Mouse (Mus musculus) activated CD4-positive, CD25-positive, alpha-beta regulatory T cell, adult 4 months (primary cell): ENCODE results near the gene Zbed3. TPM values are rescaled to one million over a fixed set of nuclear protein-coding genes. Genes with fewer than 3 reads are reported as not detected.

Experiments
- ATAC-seq: one replicate; pipeline ENCODE4 v1.8.0; 2017
- polyA plus RNA-seq, 2 experiments: library from polyadenylated mRNA; unstranded; fragments of 100-300 nt; shearing (Covaris generic); gene quantifications; one replicate each; pipeline ENCODE4 v1.2.1; 2017

Gene Zbed3
- 1 to 10 TPM; 1.5 to 1.9 TPM for polyA plus RNA-seq

DNA sequence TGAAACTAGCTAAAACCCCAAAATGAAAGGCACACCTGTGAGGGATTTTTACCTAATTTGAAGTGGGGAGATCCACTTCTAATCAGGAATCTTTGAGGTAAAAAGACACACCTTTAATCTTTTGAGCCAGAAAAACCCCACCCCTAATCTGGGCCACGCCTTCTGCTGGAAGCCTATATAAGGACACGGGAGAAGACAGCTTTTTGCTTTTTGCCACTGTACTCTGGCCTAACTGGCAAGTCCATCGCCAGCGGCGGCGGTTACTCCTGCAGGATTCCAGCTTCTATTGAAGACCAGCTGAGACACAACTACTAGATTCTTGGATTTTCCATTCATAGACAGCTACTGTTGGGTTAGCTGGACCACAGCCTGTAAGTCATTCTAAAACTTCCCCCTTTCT, at the start of gene Zbed3:
Zbed3 (plus strand) TSS at position 213 of the 400 bp plus-strand sequence.
- no peak for ATAC-seq

DNA sequence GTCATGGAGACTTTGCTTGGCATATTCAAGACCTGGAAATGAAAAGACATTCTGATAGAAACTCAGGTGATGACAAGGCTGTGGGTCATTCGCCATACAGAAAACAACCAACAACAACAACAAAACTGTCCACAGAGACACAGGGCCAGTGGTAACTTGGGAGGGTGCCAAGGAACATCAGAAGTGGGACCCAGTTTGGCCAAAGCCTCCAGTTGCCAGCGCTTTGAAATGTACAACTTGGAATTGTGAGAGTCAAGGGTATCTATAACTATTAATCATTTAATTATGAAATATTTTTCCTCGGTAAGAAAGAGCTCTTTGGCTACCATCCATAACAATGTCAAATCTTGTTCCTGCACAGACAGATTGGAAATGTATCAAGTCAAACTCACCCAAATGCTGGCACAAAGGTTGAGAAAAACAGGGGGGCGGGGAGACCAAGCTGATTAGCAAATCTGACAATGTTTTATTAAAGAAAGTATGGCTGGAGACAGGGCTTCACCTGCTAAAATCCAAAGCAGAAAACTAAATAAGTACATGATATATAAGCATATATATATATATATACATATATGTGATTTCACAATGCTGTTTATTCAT, 44.9 kb upstream of the Zbed3 start:
- no peak for ATAC-seq

DNA sequence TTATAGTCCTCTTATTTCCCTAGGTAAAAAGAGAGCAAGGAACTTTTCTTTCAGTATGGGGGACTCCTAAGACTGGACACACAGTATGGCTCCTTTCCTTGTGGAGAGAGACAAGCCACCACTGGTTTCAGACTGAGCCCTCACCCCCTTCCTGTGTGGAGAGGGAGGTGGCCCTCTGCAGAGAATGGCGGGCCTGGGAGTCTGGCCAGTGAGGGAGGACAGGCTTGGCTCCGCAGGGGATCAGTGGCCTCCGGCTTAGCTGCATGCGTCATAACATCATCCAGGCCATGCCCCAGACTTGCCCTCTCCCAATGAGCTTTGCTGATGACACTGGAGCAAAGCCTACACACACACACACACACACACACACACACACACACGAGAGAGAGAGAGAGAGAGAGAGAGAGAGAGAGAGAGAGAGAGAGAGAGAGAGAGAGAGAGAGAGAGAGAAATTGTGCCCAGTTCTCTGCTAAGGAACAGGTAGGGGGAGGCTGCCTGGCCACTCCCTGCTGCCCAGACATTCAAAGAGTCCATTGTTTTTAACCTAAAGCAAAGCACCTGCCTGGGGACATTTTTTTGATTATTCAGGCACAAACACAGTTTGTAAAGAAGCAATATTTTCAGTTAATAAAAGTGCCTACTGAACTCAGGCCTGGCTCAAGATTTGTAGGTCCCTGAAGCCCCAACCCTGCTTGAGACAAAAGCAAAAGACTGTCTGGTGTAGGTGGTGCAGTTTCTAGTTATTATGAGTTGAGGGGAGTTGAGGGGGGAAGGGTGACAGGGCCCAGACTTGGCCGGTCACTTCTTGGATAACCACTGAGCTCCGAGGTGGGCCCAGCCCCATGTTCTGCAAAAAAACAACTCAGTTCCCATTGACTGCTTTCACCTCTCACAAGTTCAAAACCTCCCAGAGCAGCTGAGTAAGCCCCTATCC, 41.4 kb upstream of the Zbed3 start:
- ATAC-seq = no peak

DNA sequence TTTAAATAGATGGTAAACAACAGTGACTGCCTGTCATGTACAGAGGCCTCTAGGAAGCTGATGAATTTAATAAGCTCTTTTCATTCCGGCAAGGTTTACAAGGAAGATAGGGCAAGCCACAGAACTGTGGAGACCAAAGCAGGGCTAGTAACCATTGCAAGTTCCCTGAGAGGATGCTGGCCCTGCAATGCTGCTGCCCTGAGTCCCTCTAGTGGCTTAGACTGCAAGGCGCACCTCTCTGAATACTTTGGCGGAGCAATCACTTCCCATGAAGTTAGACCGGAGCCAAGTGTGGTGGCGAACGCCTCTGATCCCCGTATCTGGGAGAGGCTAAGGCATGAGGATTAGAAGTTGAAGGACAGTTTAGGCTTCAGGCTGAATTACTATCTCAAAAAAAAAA, 36.4 kb upstream of the Zbed3 start:
- ATAC-seq = peak; percentile 43

DNA sequence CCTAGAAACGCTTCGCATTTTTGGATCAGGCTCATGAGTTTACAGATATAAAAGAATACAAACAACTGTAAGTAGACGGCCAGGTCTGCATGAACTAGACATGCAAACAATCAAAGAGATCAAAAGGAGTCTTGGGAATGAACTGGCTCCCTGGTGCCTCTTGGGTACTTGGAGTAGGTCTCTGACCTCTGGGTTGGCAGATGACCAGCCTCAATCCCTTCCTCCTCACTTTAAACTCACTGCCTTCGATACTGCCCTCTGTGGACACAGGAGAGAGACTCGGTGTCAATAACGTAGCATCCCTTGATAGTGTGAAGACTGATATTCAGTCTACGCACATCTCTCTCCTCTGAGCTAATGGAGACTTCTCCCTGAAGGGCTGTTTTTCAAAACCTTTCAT, 35.4 kb upstream of the Zbed3 start:
- no peak for ATAC-seq

DNA sequence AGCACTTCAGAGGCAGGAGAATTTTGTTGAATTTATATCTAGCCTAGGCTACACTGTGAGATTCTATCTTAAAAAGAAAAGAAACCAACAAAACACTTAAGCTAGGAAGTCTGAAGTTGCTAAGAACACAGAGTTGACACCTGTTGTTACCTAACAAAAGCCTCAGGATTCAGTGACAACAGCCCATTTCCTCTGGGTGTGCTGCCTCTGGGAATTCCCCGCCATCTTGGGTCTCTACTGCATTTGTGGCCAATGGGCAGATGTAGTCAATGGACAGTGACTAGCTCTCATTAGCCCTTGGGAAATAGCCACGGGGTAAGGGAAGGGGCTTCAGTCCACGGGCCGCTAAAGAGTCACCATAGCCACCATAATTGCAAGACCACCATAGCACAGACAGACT, 31.4 kb upstream of the Zbed3 start:
- no peak for ATAC-seq

DNA sequence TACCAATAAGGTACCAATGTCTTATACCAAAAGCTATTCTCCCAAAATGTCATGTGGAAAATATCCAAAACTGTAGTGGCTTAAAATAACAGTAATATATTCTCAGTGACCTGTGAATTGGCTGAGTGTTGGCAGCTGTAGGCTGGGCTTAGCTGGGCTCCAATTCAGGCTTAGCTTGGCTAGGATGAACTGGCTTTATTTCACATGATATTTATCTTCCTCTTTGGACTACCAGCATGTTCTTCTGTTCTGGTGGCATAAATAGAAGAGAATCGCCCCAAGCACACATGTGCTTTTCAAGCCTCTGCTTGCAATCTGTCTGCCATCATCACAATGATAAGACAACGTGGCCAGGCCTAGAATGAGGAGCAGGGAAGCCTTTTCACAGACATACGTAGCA, 23.5 kb upstream of the Zbed3 start:
- ATAC-seq = no peak

DNA sequence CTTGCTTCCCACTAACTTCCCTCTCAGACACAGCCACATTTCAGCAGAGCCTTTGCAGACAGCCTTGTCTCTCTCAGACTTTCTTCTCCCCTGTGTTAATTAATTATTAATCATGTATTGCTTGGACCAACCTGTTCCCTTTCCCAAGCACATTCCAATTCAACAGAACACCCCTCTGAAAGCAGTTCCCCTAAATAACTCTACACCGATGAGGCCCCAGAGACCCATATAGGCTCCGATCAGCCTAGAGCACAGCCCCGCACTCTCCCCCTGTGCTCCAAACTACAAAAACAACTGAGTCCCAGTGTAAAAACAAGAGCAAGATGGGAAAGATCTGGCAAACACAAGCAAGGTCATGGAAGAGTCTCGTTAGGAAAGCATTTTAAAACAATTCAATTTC, 16.8 kb upstream of the Zbed3 start:
- no peak for ATAC-seq

DNA sequence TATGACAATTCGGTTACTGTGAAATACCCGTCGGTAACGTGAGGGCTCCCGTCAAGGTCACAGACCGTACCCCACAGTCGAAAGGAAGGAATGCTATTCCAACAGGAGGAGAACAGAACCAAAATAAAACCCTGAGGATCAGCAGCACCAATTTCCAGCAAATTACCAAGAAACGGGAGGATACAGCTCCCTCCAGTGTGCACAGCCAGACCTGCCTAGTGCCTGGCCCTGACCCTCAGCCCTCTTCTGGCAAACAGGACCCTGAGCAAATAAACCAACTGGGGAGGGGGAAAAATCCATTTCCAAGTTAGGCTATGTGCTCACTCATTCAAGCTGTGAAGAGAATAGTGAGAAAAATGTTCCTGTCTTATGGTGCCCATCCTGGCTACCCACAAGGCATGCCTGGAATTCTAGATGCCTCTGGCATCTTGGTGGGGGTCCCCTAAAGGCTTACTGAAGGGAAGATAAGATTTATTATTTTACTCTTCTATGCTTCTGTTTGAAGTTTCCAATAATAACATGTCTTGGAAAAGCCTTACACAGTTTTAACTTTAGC, 16.2 kb upstream of the Zbed3 start:
- no peak for ATAC-seq

DNA sequence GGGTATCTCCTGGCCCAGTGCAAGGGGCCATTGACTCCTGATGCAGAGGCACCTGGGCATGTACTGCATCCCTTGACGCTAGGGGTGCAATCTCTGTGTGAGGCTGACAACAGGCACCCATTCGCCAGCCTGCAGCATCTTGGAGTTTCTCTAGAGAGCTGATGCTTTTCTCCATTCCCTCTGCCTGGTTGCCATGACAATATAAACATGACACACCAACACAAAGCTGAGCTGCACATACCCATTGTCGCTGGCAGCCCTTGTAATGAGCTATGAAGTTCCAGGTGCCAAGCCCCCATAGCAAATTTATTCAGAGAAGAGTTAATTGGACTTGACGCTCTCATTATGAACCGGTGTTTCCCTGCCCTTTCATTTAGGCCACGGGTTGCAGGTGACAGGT, 11.4 kb upstream of the Zbed3 start:
- ATAC-seq = no peak

DNA sequence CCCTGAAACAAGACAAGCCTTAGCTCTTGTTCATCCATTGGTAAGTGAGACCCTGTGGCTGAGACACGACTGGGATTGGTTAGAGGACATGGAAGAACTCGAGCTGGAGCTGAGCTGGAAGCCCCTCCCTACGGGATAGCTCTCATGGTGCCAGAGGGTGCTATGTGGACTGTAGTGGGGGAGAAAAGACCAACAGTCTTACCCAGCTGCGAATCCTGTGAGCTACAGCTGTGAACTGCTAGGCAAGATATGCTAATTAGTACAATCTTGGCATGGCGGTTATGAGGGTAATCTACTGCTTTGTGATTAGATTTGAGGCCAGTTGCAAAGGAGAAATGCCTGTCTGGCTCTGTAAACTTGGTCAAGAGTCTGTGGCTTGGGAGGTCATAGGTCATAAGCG, 4.3 kb upstream of the Zbed3 start:
- ATAC-seq = no peak

DNA sequence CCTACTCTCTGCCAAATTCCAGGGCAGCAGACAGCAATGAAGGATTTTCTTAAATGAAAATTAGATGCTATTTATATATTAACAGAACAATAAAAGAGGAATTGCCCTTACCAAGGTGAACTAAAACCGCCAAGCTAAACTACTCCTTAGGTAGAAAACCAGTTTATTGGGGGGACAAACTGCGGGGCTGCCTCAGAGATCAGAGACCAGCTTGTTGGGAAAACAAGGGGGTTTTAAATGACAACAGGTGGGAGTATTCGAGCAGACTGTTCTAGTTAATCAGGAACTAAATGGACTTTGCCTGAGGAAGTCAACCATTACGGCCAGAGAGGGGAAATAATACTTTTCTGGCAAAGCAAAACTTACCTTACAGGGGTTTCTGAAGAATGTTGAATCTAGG, 3.0 kb upstream of the Zbed3 start:
- ATAC-seq = no peak

DNA sequence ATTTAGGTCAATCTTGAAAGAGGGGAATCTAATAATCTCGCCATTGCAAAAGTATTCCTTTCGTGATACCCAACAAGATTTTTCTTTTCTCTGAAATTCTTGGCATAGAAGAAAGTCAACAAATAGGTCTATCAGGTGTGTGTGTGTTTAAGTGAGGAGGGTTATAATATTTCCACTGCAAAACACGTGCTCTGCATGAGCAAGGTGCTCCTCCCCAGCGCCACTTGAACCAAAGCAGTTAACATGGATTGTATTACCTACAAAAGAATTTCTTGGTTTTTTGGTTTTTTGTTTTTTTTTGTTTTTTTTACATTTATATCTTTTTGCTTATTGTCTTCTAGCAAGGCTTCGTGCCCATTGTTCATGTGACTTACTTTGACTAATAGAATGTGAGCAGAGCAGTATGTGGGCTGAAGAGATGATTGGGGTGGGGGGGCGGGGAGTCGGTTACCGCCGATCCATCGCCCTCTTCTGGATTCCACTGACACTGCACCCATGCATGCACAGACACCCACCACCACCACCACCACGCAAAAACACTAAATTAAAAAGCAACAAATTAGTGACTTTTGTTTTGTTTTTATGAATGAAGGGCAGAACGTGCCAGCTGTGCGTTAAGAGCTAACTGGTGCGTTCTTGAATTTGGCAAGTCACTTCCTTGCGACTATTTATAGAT, 676 bp downstream of the Zbed3 start:
- ATAC-seq = peak; percentile 47

DNA sequence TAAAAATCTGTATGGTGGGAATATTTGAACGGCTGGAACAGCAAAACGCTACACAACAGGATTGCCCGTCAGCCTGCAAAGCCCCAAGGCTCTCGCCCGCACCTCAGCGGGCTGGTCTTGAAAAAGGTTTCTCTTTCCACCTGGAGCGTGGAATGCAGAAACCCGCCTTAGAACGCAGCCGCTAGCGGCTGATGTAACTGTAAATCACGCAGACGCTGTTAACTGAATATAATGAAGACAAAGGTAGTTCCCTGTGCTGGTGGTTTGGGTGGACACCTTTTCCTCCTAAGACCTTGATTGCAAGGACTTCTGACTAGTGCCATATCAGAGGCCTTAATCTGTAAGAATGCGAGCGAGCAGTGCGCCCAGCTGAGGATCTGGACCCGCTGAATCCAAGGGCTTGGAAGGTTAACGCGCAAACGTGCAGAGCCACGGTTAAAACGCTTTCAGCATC, 1.2 kb downstream of the Zbed3 start:
- ATAC-seq = peak; percentile 11

DNA sequence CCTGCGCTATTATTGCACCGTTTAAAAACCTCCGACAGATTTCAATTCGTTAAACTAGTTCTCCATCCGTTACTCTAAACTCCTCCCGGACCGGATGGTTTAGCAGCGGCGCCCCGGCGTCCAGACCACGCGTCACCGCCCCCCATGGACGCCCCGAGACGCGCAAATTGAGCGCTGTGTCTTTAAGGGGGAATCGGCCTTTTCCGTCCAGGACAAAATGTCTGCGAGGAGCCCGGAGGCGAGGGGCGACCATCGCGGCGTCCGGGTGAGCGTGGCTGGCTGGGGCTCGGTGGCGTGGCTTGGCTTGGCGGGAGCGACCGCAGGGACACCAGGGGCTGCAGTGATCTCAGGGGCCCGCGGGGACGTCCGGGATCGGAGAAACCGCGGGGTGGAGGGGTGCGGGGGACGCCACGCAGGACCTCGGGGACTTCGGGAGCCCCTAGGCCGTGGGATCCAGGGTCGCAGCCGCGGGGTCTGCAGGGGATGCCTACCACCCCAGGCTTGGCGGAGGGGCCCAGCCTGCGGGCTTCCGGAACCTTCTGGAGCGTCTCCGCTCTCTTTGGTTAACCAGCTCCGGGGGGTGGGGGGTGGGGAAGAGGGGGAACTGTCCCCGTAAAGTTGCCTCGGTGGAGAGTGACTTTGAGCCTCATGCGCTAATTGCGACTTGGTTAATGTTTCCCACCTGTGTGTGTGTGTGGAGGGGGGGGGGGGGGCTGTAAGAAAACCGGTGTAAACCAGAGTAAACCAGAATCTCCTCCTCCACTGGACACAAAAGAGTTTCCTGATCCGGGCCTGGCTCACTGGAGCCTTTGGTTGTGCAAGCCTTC, 1.9 kb downstream of the Zbed3 start:
- peak; percentile 46 for ATAC-seq

DNA sequence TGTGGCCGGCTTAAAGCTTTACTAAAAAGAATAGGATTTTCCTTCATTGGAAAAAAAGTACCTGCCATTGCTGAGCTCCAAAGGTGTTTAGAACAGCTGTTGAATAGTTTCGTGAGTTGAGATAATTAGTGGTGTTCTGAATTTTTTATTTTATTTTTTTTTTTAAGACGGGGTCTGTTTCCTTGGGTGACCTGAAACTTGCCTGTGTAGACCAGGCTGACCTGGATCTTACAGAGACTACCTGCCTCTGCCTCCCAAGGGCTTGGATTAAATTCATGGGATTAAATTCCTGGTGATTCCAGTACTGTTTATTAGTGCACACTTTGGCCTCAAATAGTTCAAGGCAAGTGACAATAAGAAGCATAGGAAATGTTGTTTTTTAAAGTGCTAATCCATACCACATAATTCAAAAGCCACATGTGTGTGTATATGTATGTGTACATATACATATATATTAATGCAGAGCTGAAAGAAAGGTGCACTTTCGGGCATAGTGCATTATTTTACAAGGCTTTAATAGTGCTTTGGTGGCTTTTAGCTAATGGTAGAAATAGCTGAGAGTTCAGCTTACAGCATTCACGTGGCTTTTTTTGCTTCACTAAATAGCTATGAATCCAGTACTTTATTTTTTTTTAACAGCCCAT, 2.6 kb downstream of the Zbed3 start:
- no peak for ATAC-seq

DNA sequence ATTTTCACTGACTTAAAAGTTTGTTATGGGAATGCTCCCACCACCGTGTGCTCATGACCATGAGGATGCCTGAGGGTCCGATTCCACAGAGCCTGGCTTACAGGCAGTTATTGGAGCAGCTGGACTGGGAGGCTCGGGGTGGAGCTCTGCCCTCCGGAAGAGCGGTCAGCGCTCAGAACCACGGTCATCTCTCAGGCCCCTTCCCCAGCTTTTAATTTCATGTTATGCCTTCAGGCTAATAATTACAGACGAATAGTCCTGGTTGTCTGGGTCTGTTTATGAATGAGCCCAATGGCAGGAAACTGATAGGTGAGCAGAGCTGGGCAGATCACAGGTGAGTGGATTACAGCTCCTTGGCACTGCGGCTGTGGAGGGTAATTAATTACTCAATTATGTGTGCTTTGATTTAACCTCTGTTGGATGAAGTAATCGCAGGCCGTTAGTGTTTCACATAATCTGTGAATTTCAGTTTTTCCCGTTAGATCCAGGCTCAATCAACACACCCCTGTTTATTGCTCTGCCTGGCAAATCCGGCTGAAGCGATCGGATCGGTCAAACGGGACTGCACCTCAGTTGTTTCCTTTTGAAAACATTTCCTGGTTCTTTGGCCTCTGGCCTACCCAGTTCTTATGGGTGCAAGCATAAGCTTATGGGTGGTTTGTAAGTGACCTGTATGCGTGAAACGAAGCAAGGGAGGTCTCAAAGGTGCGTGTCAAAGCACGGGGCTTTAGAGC, 3.4 kb downstream of the Zbed3 start:
- no peak for ATAC-seq

DNA sequence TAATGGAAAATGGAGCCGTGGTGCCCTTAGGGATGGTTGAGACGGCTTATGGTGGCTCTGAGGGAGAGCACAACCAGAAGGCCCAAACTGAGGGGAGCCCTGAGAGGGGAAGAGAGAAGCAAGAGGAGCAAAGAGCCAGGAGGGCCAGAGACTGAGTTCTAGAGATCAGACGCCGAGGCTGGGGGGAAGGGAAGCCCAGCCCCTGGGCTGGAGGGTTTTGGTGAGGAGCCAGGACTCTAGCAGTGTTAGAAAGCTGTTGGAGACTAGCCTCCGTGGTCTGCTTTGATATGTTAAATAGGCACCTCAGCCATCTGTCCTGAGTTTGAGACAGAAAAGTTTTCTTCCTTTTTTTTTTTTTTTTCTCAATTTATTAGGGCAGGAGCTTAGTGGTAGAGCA, 3.9 kb downstream of the Zbed3 start:
- no peak for ATAC-seq

DNA sequence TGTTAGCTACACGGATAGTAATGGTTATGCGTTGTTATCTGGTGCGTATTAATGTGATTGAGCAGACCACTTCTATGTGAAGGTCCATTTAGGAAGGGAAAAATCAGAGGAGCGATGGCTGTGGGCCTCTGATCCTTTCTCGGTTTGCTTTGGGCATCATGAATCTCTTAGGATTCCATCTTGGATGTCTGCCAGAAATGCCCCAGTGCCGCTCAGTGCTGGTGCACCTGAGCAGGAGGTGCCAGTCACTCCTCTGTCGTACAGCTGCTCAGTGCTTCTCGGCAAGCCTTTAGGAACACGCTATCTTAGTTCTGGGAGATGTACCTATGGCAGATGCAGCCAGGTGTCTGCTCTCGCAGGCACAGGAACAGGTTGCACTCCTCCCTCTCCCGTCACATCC, 5.4 kb downstream of the Zbed3 start:
- no peak for ATAC-seq

DNA sequence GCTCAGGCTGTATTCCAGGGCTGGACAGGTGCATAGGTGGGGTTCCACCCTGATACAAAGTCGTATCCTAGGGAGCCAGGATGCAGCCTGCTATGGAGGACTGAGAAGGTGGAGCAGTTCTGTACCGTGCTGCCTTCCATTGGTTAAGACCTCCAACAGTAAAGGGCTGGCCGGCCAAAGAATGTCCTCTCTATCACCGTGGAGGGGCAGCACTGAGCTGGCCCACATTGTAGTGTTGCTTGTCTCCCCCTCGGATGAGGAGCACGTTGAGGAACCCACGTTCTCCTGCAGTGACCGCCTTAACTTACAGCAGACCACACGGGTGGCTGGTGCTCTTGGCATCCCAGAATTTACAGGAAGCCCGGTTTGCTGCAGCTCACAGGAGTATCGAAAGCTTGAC, 7.1 kb downstream of the Zbed3 start:
- no peak for ATAC-seq
